Mouse (Mus musculus): Measurements from ENCODE around the gene Chil4.

Gene Chil4

DNA sequence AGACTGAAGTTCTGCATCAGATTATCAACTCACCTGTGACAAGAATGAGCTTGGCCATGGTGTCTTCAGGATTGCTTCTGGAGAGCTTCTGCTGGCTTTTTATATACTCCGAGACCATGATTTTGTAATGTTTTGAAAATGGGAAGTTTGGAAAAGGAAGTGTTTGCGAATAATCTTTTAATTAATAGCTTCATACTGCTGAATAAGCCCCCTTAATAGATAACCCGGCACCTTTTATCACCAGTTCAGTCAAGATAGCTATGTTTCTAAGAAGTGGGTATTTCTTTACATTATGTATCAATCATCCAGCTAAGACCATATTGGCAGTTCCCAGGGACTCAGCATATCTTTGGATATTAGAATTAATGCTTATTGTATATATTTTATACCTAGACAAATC is 51.8 kb downstream of the Chil4 start, which contains the start of gene Chil3:
Chil3 (minus strand) TSS at position 101 of the 400 bp plus-strand sequence.
- no peak for DNase-seq (ENCODE audit: low spot score)

DNA sequence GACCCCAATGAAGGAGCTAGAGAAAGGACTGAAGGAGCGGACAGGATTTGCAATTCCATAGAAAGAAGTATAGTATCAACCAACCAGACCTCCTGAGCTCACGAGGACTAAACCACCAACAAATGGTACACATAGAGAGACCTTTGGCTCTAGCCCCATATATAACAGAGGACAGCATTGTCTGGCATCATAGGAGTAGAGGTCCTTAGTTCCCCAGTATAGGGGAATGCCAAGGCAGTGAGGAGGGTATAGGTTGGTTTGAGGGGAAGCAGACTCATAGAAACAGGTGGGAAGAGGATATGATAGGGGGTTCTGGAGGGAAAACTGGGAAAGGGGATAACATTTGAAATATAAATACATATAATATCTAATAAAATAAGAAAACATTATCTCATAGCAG is 64.9 kb downstream of the Chil4 start:
- DNase-seq (ENCODE audit: low spot score): no peak
